Mouse (Mus musculus) C2C12 (cell line): ENCODE measurements around the gene Hoxa7. TPM values are rescaled to one million over a fixed set of nuclear protein-coding genes. Genes with fewer than 3 reads are reported as not detected.

Source experiments
- H3K27me3 ChIP-seq: one replicate; pipeline ENCODE4 v1.6.1; 2011; ENCODE audit not compliant: control insufficient read depth, insufficient read depth, insufficient read length
- H3K36me3 ChIP-seq: one replicate; pipeline ENCODE4 v1.6.1; 2011; ENCODE audit not compliant: control insufficient read depth, insufficient read depth
- H3K4me3 ChIP-seq: one replicate; pipeline ENCODE4 v1.5.1; 2011; ENCODE audit warnings: mild to moderate bottlenecking, control low read depth; ENCODE audit not compliant: poor library complexity, insufficient read depth, severe bottlenecking
- H3K79me2 ChIP-seq: one replicate; pipeline ENCODE4 v1.6.1; 2011; ENCODE audit not compliant: control insufficient read depth, insufficient read depth
- H3K79me3 ChIP-seq: one replicate; pipeline ENCODE4 v1.6.1; 2011; ENCODE audit warnings: low read depth, control low read depth
- H3ac ChIP-seq: one replicate; pipeline ENCODE3; 2011; ENCODE audit warnings: low read depth; ENCODE audit not compliant: control insufficient read depth, insufficient read length
- CEBPB ChIP-seq: IDR thresholded peaks from one replicate; pipeline ENCODE4 v1.6.1; 2011; ENCODE audit warnings: low read depth, mild to moderate bottlenecking, control low read depth, moderate library complexity
- CTCF ChIP-seq: IDR thresholded peaks from one replicate; pipeline ENCODE4 v1.5.1; 2011; ENCODE audit not compliant: control insufficient read depth, insufficient read depth, insufficient read length
- FOSL1 ChIP-seq: IDR thresholded peaks from one replicate; pipeline ENCODE4 v1.8.0; 2011; ENCODE audit warnings: mild to moderate bottlenecking, low read length; ENCODE audit not compliant: poor library complexity, insufficient read depth, severe bottlenecking
- MAX ChIP-seq: IDR thresholded peaks from one replicate; pipeline ENCODE4 v1.6.1; 2011; ENCODE audit warnings: mild to moderate bottlenecking, control low read depth
- MYOD1 ChIP-seq: IDR thresholded peaks from one replicate; pipeline ENCODE4 v1.6.1; 2011; ENCODE audit warnings: low read depth; ENCODE audit not compliant: control insufficient read depth, insufficient read length
- MYOG ChIP-seq: IDR thresholded peaks from one replicate; pipeline ENCODE4 v1.6.1; 2011; ENCODE audit not compliant: control insufficient read depth, insufficient read length; ENCODE audit errors: extremely low read depth
- USF1 ChIP-seq: IDR thresholded peaks from one replicate; pipeline ENCODE4 v1.6.1; 2011; ENCODE audit warnings: low read depth, mild to moderate bottlenecking, control low read depth, moderate library complexity
- long read RNA-seq, 2 experiments: library from polyadenylated mRNA; unstranded; transcript quantifications; one replicate each; pipeline ENCODE4 v2.0.0; 2019 to 2020
- polyA plus RNA-seq: library from polyadenylated mRNA; unstranded; fragments of >200 nt; fragmentation: generic; extraction: Trizol; gene quantifications from one replicate; pipeline ENCODE4 v1.2.1, GENCODE M21; 2012; ENCODE audit warnings: missing spikeins

The Hoxa7 gene
- polyA plus RNA-seq = 7.5 TPM
- long read RNA-seq, experiment 1, transcript Hoxa7-201 (2 exons, 2,009 nt) = major isoform, 18 of 22 reads
- long read RNA-seq, experiment 1, partial matches to known transcripts = 1 of 22 reads
- long read RNA-seq, experiment 1, other reads (novel, unspliced or antisense) = 3 of 22 reads
- long read RNA-seq, experiment 2, partial matches to known transcripts = 0 of 1 reads
- long read RNA-seq, experiment 2, other reads (novel, unspliced or antisense) = 0 of 1 reads

DNA sequence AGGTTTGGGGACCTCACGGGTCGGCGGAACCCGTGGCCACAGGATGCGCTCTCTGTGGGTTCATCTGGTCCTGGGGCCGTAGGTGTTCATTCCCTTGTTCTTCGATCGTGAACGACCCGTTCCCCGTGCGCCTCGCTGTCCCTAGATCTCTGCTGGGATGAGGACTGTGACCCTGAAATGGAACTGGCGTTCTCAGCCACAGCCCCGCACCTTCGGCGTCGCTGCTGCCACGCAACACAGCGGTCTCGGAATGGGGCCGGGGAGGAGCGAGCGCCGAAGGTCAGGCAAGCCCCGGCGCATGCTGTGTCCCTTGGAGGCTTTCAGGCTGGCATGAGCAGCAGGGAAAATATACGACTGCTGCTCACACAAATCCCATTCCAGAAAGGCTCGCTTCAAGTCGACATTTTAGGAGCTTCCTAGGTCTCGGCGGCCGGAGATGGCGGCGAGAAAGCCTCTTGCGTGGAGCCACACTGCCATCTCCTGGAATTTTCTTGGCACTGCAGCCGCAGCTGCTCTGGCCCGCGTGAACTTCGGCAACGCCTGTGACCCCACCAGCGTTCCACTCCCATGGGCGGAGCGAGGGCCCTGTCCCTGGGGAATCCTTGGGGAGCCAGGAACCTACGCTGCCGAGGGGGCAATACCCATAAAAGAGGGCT lies at the start of gene Hoxa7:
Gene Hoxa7, minus strand, starts transcription at position 518 of the 656 bp plus-strand sequence.
- Histone ChIP-seq H3K4me3 (peak within 1 kb of the TSS; percentile 76), H3K27me3 (no peaks in the 10 kb centered on the region), H3K79me3 (peaks cover 30% of the 10 kb centered on the region), H3K79me2 (peaks cover 65% of the 10 kb centered on the region), H3K36me3 (peaks cover 11% of the 10 kb centered on the region), H3ac (peak within 1 kb of the TSS; percentile 92)
- TF ChIP-seq MAX = peak; percentile 42
- TF ChIP-seq CTCF = peak; percentile 94
- TF ChIP-seq USF1 = no peak
- peak; percentile 40 for TF ChIP-seq MYOD1
- TF ChIP-seq MYOG = no peak
- TF ChIP-seq FOSL1 = no peak
- no peak for TF ChIP-seq CEBPB

DNA sequence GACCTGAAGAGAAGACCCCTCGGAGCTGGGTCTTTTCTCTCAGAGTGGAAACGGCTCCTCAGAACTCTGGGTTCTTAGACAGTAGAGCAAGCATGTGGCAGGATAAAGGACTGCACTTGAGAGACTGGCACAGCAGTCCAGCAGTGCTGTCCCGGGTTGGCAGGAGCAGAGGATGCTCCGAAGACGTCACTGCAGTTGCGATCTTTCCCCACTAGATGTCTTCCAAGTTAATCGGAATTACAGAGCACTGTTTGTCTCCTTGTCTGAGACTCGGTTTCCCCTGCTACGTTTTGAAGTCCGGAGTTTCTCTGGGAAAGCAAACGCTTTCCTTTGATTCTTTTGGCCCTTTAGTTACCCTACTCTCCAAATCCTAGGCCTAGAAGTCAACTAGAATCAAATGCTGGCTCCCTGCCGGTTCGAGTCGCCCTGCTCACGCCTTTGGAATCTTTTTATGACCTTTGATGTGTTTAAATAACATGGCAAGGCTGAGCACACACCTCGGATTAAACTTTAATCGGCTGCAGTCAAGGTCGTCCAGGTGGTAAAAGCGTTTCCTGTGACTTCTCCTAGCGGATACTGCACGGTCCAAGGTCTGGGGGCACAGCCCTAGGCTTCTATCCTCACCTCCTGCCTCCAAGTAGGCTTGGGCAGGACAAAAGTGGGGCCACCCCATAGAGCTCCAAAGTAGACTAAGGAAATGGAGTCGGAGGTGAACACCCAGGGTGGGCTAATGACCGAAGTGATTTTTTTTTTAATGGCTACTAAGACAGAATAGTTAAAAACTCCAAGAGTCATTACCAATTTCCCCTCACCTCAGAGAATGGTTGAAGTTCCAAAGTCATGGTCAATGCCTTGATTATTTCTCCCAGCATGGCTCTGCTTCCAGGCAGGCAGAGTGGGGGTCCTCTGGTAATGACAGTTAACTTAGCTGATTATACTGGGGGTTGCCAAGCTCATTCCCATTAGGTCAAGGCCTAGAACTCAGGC lies 49.1 kb upstream of the Hoxa7 start:
- Histone ChIP-seq H3K27me3 (no peaks in the 10 kb centered on the region), H3K79me3 (no peaks in the 10 kb centered on the region), H3K4me3 (no peak overlapping the region), H3ac (no peak overlapping the region), H3K36me3 (no peaks in the 10 kb centered on the region), H3K79me2 (no peaks in the 10 kb centered on the region)
- TF ChIP-seq CTCF (peak; percentile 64), MYOD1 (no peak)

DNA sequence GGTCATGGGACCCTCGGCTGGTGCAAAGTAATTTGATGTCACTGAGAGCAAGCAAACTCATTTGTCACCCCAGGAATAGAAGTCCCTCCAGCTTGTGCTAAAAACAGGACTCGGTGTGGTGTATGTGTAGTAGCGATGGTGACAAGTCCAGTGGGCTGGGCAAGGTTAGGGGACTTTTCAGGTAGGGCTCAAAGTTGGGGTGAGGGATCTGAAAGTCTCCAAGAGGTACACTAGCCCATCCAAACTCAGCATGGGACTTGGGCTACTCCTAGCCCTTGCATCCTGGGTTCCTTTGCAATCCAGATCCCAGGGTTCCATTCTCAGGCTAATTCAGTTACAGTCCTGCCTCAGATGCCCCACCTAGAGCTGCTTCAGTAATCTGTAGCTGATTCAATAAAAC lies 47.1 kb upstream of the Hoxa7 start:
- Histone ChIP-seq H3K36me3 (no peaks in the 10 kb centered on the region), H3K27me3 (no peaks in the 10 kb centered on the region), H3K79me2 (no peaks in the 10 kb centered on the region), H3K79me3 (no peaks in the 10 kb centered on the region), H3ac (no peak overlapping the region), H3K4me3 (no peak overlapping the region)
- TF ChIP-seq MAX = no peak
- no peak for TF ChIP-seq CTCF
- TF ChIP-seq FOSL1 = no peak
- no peak for TF ChIP-seq MYOG
- TF ChIP-seq CEBPB = no peak
- TF ChIP-seq MYOD1 = no peak
- no peak for TF ChIP-seq USF1

- Histone ChIP-seq H3ac (no peak overlapping the region), H3K36me3 (no peaks in the 10 kb centered on the region), H3K27me3 (no peaks in the 10 kb centered on the region), H3K79me2 (no peaks in the 10 kb centered on the region), H3K4me3 (no peak overlapping the region), H3K79me3 (no peaks in the 10 kb centered on the region)
- TF ChIP-seq USF1 (no peak), MYOG (no peak), MAX (no peak), FOSL1 (no peak), MYOD1 (no peak), CEBPB (no peak), CTCF (no peak)
Observed at GRCm38 (mm10) chr6:52268341-52268740, 46.7 kb upstream of the Hoxa7 start.

DNA sequence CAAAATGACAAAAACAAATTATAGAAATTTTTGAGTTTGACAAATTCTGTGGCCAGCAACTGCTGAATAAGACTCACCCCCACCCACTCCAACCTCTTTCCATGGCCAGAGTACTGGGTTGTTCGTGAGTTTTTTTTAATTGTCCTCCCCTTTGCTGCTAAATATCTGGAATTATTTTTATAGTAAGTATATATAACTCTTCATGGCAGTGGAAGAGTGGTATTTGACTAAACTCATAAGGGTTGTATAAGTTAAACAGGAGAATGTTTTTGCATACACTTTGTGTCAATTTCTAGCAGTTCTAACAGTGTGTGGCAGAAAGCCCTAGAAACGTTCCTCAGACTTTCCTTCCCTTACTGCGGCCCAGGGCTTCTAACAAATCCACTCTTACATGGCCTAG lies 46.0 kb upstream of the Hoxa7 start:
- TF ChIP-seq USF1 (no peak), FOSL1 (no peak), CEBPB (no peak), MYOG (no peak), CTCF (no peak), MYOD1 (no peak), MAX (no peak)
- Histone ChIP-seq H3K4me3 (no peak overlapping the region), H3K27me3 (no peaks in the 10 kb centered on the region), H3K36me3 (no peaks in the 10 kb centered on the region), H3K79me2 (no peaks in the 10 kb centered on the region), H3ac (no peak overlapping the region), H3K79me3 (no peaks in the 10 kb centered on the region)
